Mouse (Mus musculus): ENCODE data around the gene Oma1. TPM values are rescaled to one million over a fixed set of nuclear protein-coding genes. Genes with fewer than 3 reads are reported as not detected.

The Oma1 gene
- polyA plus RNA-seq (2017; shearing (Covaris generic)) = 37.2 TPM

GRCm38 (mm10) chr4:103313587-103314525, at the start of gene Oma1:
Gene Oma1, plus strand, starts transcription at chr4:103313812.

GRCm38 (mm10) chr4:103290763-103291162, 22.8 kb upstream of the Oma1 start, which contains the start of gene 4921539E11Rik:
Gene 4921539E11Rik, minus strand, starts transcription at chr4:103290863.

Other genes starting within 250 kb of the Oma1 start
- gene Mier1, start 199.4 kb upstream of the Oma1 start, polyA plus RNA-seq (2017; shearing (Covaris generic)) = 74.4 TPM
- gene Wdr78, start 199.3 kb upstream of the Oma1 start, polyA plus RNA-seq (2017; shearing (Covaris generic)) = 3.0 TPM
- 63.6 TPM for gene Slc35d1, start 98.6 kb upstream of the Oma1 start, polyA plus RNA-seq (2017; shearing (Covaris generic))
- gene 4921539E11Rik, start 22.9 kb upstream of the Oma1 start, polyA plus RNA-seq (2017; shearing (Covaris generic)) = not detected

Data from CD4-positive, CD25-positive, alpha-beta regulatory T cell (primary cell).